In the genomic region with DNA sequence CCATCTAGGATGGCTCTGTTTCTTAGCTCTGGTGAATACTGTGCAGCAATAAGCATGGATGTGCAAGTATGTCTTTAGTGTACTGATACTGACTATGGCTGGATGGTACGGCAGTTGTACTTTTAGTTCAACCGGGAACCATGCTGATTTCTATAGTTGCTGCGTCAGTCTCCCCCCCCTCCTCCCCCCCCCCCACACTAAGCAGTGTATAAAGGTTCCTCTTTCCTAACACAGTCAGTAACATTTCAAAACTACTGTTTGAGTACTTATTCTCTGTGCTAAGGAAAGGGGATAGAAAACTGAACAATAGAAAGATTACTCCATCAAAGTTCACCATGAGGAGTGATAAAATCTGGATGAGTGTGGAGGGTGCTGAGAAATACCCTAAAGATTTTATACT, we compare ENCODE assay signal across 15 mouse cellular contexts.
"Had no signal": no experiment of that assay in that cellular context is flagged by ENCODE, and none has a peak within 500 bp of the region (broad histone marks: within the 10 kb centered on the region; RNA-seq: fewer than 3 reads in every experiment).

No protein-coding gene starts in this region.

- H3K9ac ChIP-seq: intestine, embryonic 15.5 days; limb, embryonic 13.5 days; liver, embryonic 15.5 days; lung, embryonic 14.5 days; midbrain, embryonic 13.5 days; neural tube, embryonic 15.5 days had no signal

- H3K4me1 ChIP-seq: intestine, embryonic 15.5 days; limb, embryonic 13.5 days; midbrain, embryonic 13.5 days; neural tube, embryonic 15.5 days had no signal

- H3K27ac ChIP-seq: intestine, embryonic 15.5 days; kidney, postnatal 0 days; layer of hippocampus, adult 2 months; limb, embryonic 13.5 days; liver, embryonic 15.5 days; midbrain, embryonic 13.5 days; neural tube, embryonic 15.5 days had no signal

- H3K36me3 ChIP-seq: intestine, embryonic 15.5 days; limb, embryonic 13.5 days; liver, embryonic 15.5 days; midbrain, embryonic 13.5 days; neural tube, embryonic 15.5 days had no signal

- H3K27me3 ChIP-seq: intestine, embryonic 15.5 days; limb, embryonic 13.5 days; liver, embryonic 15.5 days; midbrain, embryonic 13.5 days; neural tube, embryonic 15.5 days had no signal

- DNase-seq: kidney, adult 9 months; kidney, postnatal 36 days; left cerebral cortex, postnatal 4 days; lung, embryonic 14.5 days; lung, postnatal 10 days; lung, postnatal 4 days; thymus, postnatal 36 days had no signal

- ATAC-seq: intestine, embryonic 15.5 days; midbrain, embryonic 13.5 days had no signal

- H3K9me3 ChIP-seq: intestine, embryonic 15.5 days; limb, embryonic 13.5 days; liver, embryonic 15.5 days; midbrain, embryonic 13.5 days; neural tube, embryonic 15.5 days had no signal

- H3K4me3 ChIP-seq: intestine, embryonic 15.5 days; layer of hippocampus, adult 2 months; limb, embryonic 13.5 days; liver, embryonic 15.5 days; midbrain, embryonic 13.5 days; myocyte; neural tube, embryonic 15.5 days had no signal

- H3K4me2 ChIP-seq: intestine, embryonic 15.5 days; limb, embryonic 13.5 days; liver, embryonic 15.5 days; lung, embryonic 14.5 days; midbrain, embryonic 13.5 days; neural tube, embryonic 15.5 days had no signal
